ENCODE assay signal across 9 mouse cellular contexts in genomic region chr4:47598216-47598615, GRCm38 (mm10).
A peak's percentile ranks its signal among the peaks of the same experiment; 100 is the strongest.
DNase-seq lines count a peak whose midpoint lies in the region; ATAC-seq lines count a peak whose summit lies in the region.
"Had no signal": no experiment of that assay in that cellular context is flagged by ENCODE, and none has a peak within 500 bp of the region (broad histone marks: within the 10 kb centered on the region; RNA-seq: fewer than 3 reads in every experiment).

No protein-coding gene starts in this region.

- no peak overlapping the region for H3K4me3 ChIP-seq in heart, embryonic 10.5 days
- H3K4me3 ChIP-seq: neural tube, embryonic 12.5 days had no signal

- H3K4me1 ChIP-seq in heart, embryonic 10.5 days, result peaks cover 20% of the 10 kb centered on the region
- H3K4me1 ChIP-seq: neural tube, embryonic 12.5 days had no signal

- no peaks in the 10 kb centered on the region for H3K36me3 ChIP-seq in heart, embryonic 10.5 days
- H3K36me3 ChIP-seq: neural tube, embryonic 12.5 days had no signal

- no peaks in the 10 kb centered on the region for H3K27me3 ChIP-seq in heart, embryonic 10.5 days (ENCODE audit: insufficient read depth, poor library complexity, severe bottlenecking)
- H3K27me3 ChIP-seq: neural tube, embryonic 12.5 days had no signal

- peak; percentile 60; the same call in 1 of the 2 replicates for ATAC-seq in common myeloid progenitor, adult 5-6 weeks (replicated peaks; ENCODE audit: low read depth, poor library complexity, severe bottlenecking)

- peak; percentile 13 to 68 for DNase-seq in adrenal gland, adult (ENCODE audit: inconsistent age in 2 of 2, low spot score in 1 of 2)
- no peak for DNase-seq in adrenal gland, adult 8-10 months
- DNase-seq in layer of hippocampus, adult 11-12 months (ENCODE audit: low spot score), result peak; percentile 42
- no peak for DNase-seq in layer of hippocampus, adult 8-10 months (ENCODE audit: low spot score in 2 of 2)
- peak; percentile 21 to 36 for DNase-seq in B cell, adult 2 months
- peak; percentile 22 to 26 for DNase-seq in thymus, postnatal 36 days
- DNase-seq in heart, embryonic 10.5 days (ENCODE audit: low spot score), result no peak

- H3K9me3 ChIP-seq in heart, embryonic 10.5 days, result no peaks in the 10 kb centered on the region
- H3K9me3 ChIP-seq: neural tube, embryonic 12.5 days had no signal

- 31% methylated on average over 2 of the region's 2 CpGs for WGBS in heart, embryonic 10.5 days

- H3K27ac ChIP-seq in heart, embryonic 10.5 days, result no peak overlapping the region
- H3K27ac ChIP-seq: neural tube, embryonic 12.5 days had no signal

Comparison
In these comparisons a context has a peak if more than half of its experiments do, and no peak if none do; other contexts are left out.
1. DNase-seq: peak in adrenal gland, adult (2 of 2), layer of hippocampus, adult 11-12 months (single experiment), B cell, adult 2 months (2 of 2) and thymus, postnatal 36 days (2 of 2); none in adrenal gland, adult 8-10 months (single experiment), layer of hippocampus, adult 8-10 months (0 of 2) and heart, embryonic 10.5 days (single experiment).